Comparison of ENCODE assay signal across 9 mouse cellular contexts in the genomic region with DNA sequence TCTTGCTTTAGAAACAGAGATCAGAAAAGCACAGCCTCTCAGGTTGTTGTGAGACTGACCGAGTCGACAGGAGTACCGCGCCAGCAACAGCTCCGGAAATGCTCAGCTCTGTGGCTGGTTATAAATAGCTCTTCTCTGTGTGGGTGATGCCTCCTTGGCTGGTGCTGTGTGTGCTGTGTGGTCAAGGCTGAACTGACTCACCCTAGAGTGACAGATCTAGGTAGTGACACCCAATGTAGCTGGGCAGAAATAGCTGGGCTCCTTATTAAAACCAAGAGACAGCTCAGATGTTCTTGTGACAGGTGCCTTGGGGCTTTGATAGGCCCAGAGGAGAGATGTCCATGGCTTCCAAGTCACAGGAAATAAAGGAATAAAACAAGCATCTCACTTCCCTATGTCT.
DNase-seq lines count a peak whose midpoint lies in the region; ATAC-seq and TF ChIP-seq lines count a peak whose summit lies in the region.
"Had no signal": no experiment of that assay in that cellular context is flagged by ENCODE, and none has a peak within 500 bp of the region (broad histone marks: within the 10 kb centered on the region; RNA-seq: fewer than 3 reads in every experiment).

No protein-coding gene starts in this region.

- no peaks in the 10 kb centered on the region for H3K9me3 ChIP-seq in lung, postnatal 0 days (ENCODE audit: low read length)
- H3K9me3 ChIP-seq in heart, embryonic 10.5 days = no peaks in the 10 kb centered on the region
- no peaks in the 10 kb centered on the region for H3K9me3 ChIP-seq in intestine, postnatal 0 days (ENCODE audit: control insufficient read depth)

- H3K36me3 ChIP-seq in lung, postnatal 0 days (ENCODE audit: insufficient read depth, low read length) = no peaks in the 10 kb centered on the region
- no peaks in the 10 kb centered on the region for H3K36me3 ChIP-seq in heart, embryonic 10.5 days
- no peaks in the 10 kb centered on the region for H3K36me3 ChIP-seq in intestine, postnatal 0 days (ENCODE audit: control insufficient read depth, insufficient read depth)

- peak; percentile 50; the same call in 1 of the 2 replicates for ATAC-seq in lung, postnatal 0 days
- ATAC-seq in intestine, postnatal 0 days = no peak
- ATAC-seq in erythroid progenitor cell, adult 5-6 weeks (replicated peaks; ENCODE audit: low FRiP score, poor library complexity, severe bottlenecking) = no peak

- peak; percentile 28 for DNase-seq in lung, postnatal 0 days (ENCODE audit: low spot score)
- no peak for DNase-seq in lung, adult 2 months
- DNase-seq in cerebellum, adult 11-12 months = peak; percentile 49
- peak; percentile 80 for DNase-seq in heart, embryonic 10.5 days (ENCODE audit: low spot score)
- peak; percentile 32 to 51 for DNase-seq in monocyte, adult 2 months (ENCODE audit: low read depth in 1 of 2, low spot score in 2 of 2)
- DNase-seq in thymus, postnatal 36 days = peak; percentile 43
- DNase-seq: lung, embryonic 14.5 days had no signal

- no peak overlapping the region for H3K4me2 ChIP-seq in lung, postnatal 0 days (replicated peaks; ENCODE audit: low read depth, low read length)
- no peak overlapping the region for H3K4me2 ChIP-seq in intestine, postnatal 0 days (replicated peaks; ENCODE audit: low read depth)
- H3K4me2 ChIP-seq: lung, embryonic 14.5 days had no signal

- 69% methylated on average over 5 of the region's 5 CpGs for WGBS in lung, postnatal 0 days
- WGBS in lung, adult 2 months = 43% methylated on average over 5 of the region's 5 CpGs
- 39% methylated on average over 5 of the region's 5 CpGs for WGBS in heart, embryonic 10.5 days
- WGBS in intestine, postnatal 0 days = 80% methylated on average over 5 of the region's 5 CpGs

- H3K4me3 ChIP-seq in lung, postnatal 0 days (ENCODE audit: low read depth, low read length) = no peak overlapping the region
- no peak overlapping the region for H3K4me3 ChIP-seq in lung, adult 2 months (replicated peaks; ENCODE audit: extremely low read depth, low read depth, low read length)
- H3K4me3 ChIP-seq in heart, embryonic 10.5 days = no peak overlapping the region
- H3K4me3 ChIP-seq in intestine, postnatal 0 days (ENCODE audit: low read depth, low read length) = no peak overlapping the region

- H3K9ac ChIP-seq in lung, postnatal 0 days (replicated peaks; ENCODE audit: low read depth) = no peak overlapping the region
- H3K9ac ChIP-seq in intestine, postnatal 0 days (ENCODE audit: low read depth, low read length) = no peak overlapping the region
- H3K9ac ChIP-seq: lung, embryonic 14.5 days had no signal

- no peaks in the 10 kb centered on the region for H3K27me3 ChIP-seq in lung, postnatal 0 days (replicated peaks; ENCODE audit: insufficient read depth, low read length)
- no peaks in the 10 kb centered on the region for H3K27me3 ChIP-seq in heart, embryonic 10.5 days (ENCODE audit: insufficient read depth, poor library complexity, severe bottlenecking)
- no peaks in the 10 kb centered on the region for H3K27me3 ChIP-seq in intestine, postnatal 0 days (replicated peaks; ENCODE audit: control insufficient read depth, insufficient read depth, low read length)

- H3K27ac ChIP-seq in lung, postnatal 0 days (ENCODE audit: low read length) = no peak overlapping the region
- H3K27ac ChIP-seq in heart, embryonic 10.5 days = peak overlapping the region; percentile 78
- H3K27ac ChIP-seq in intestine, postnatal 0 days (ENCODE audit: low read depth, low read length) = no peak overlapping the region

- no peaks in the 10 kb centered on the region for H3K4me1 ChIP-seq in lung, postnatal 0 days (ENCODE audit: insufficient read depth, low read depth, low read length)
- no peaks in the 10 kb centered on the region for H3K4me1 ChIP-seq in lung, adult 2 months (ENCODE audit: control insufficient read depth, insufficient read depth, low read length)
- peaks cover 26% of the 10 kb centered on the region for H3K4me1 ChIP-seq in heart, embryonic 10.5 days
- H3K4me1 ChIP-seq in intestine, postnatal 0 days (replicated peaks; ENCODE audit: control insufficient read depth, insufficient read depth, low read length) = peaks cover 6% of the 10 kb centered on the region; the same call in 1 of the 2 replicates

- no peak for TF ChIP-seq CTCF in lung, postnatal 0 days (IDR thresholded peaks at IDR 0.05)
- TF ChIP-seq CTCF in lung, adult 2 months (IDR thresholded peaks at IDR 0.05; ENCODE audit: insufficient read depth, low read length) = no peak
- TF ChIP-seq CTCF in intestine, postnatal 0 days (IDR thresholded peaks at IDR 0.05; ENCODE audit: low read depth) = no peak

- TF ChIP-seq EP300 in lung, postnatal 0 days (IDR thresholded peaks at IDR 0.05) = no peak

- TF ChIP-seq POLR2A in lung, adult 2 months (IDR thresholded peaks at IDR 0.05; ENCODE audit: borderline replicate concordance, extremely low read depth, low read depth, low read length) = no peak
